Mouse (Mus musculus) stomach, postnatal 0 days (tissue): Measurements from ENCODE around the gene Foxp1.

ENCODE experiments used
- CTCF ChIP-seq: IDR thresholded peaks from 2 replicates; pipeline ENCODE4 v1.5.1; 2016; ENCODE audit warnings: antibody characterized with exemption, low read depth, mild to moderate bottlenecking, moderate library complexity
- EP300 ChIP-seq: optimal IDR thresholded peaks from 2 replicates; pipeline ENCODE3; 2016; ENCODE audit warnings: antibody characterized with exemption

- TF ChIP-seq CTCF: no peak
- TF ChIP-seq EP300: no peak
Measured at GRCm38 (mm10) chr6:99003108-99003709, 519.3 kb downstream of the Foxp1 start.
